In genomic region chr11:73047542-73047996, GRCm38 (mm10) we compare ENCODE assay signal across 8 mouse cellular contexts. TPM values are rescaled to one million over a fixed set of nuclear protein-coding genes. Genes with fewer than 3 reads are reported as not detected.
DNase-seq lines count a peak whose midpoint lies in the region; ATAC-seq and TF ChIP-seq lines count a peak whose summit lies in the region.

Ncbp3 (plus strand) TSS chr11:73047783.

- peak; percentile 44; the same call in 1 of the 2 replicates for TF ChIP-seq POLR2A in lung, adult 2 months (IDR thresholded peaks at IDR 0.05; ENCODE audit: borderline replicate concordance, extremely low read depth, low read depth, low read length)

- peak within 1 kb of the TSS; percentile 93 for H3K4me3 ChIP-seq in forebrain, embryonic 14.5 days (ENCODE audit: low read depth, low read length)
- H3K4me3 ChIP-seq in lung, adult 2 months (replicated peaks; ENCODE audit: extremely low read depth, low read depth, low read length) = peak within 1 kb of the TSS; percentile 81

- ATAC-seq in forebrain, embryonic 14.5 days = peak; percentile 94
- peak; percentile 97 for ATAC-seq in neutrophil, adult 5-6 weeks (ENCODE audit: extremely low read depth, insufficient number of reproducible peaks, low FRiP score, poor library complexity, severe bottlenecking)

- WGBS in forebrain, embryonic 14.5 days = under 1% methylated on average over 39 of the region's 39 CpGs
- WGBS in lung, adult 2 months = under 1% methylated on average over 39 of the region's 39 CpGs

- H3K36me3 ChIP-seq in forebrain, embryonic 14.5 days (ENCODE audit: control insufficient read depth, insufficient read depth, low read length) = peaks cover 23% of the 10 kb centered on the region

- H3K9ac ChIP-seq in forebrain, embryonic 14.5 days (ENCODE audit: low read length) = peak within 1 kb of the TSS; percentile 94

- peak within 1 kb of the TSS; percentile 60 for H3K4me2 ChIP-seq in forebrain, embryonic 14.5 days (ENCODE audit: low read length)

- intact Hi-C loops in heart, postnatal 14 days (cut with DNase I) = loop anchor here (10.0 kb wide), 1 partner anchor 1327 kb away; no protein-coding TSS in a partner anchor

- no peaks in the 10 kb centered on the region; the same call in 1 of the 2 replicates for H3K4me1 ChIP-seq in forebrain, embryonic 14.5 days (ENCODE audit: control insufficient read depth, insufficient read depth, low read length)
- peaks cover 4% of the 10 kb centered on the region for H3K4me1 ChIP-seq in lung, adult 2 months (ENCODE audit: control insufficient read depth, insufficient read depth, low read length)

- H3K27me3 ChIP-seq in forebrain, embryonic 14.5 days (replicated peaks; ENCODE audit: control insufficient read depth, insufficient read depth, low read length) = no peaks in the 10 kb centered on the region

- H3K9me3 ChIP-seq in forebrain, embryonic 14.5 days (replicated peaks; ENCODE audit: control insufficient read depth, low read length) = no peaks in the 10 kb centered on the region

- TF ChIP-seq CTCF in lung, adult 2 months (IDR thresholded peaks at IDR 0.05; ENCODE audit: insufficient read depth, low read length) = peak; percentile 47

- peak; percentile 99 for DNase-seq in ES-CJ7 (ENCODE audit: low read depth, low spot score)
- peak; percentile 93 for DNase-seq in cerebellum, adult 11 months
- peak; percentile 97 for DNase-seq in forebrain, embryonic 14.5 days (ENCODE audit: low spot score)
- peak; percentile 95 to 97 for DNase-seq in heart, postnatal 14 days
- peak; percentile 92 to 97 for DNase-seq in layer of hippocampus, adult 18-20 months (ENCODE audit: low spot score in 2 of 2)
- peak; percentile 92 for DNase-seq in lung, adult 2 months
- peak; percentile 91 to 94 for DNase-seq in thymus, adult 18-20 months

- H3K27ac ChIP-seq in forebrain, embryonic 14.5 days (ENCODE audit: low read depth, low read length) = peak within 1 kb of the TSS; percentile 88

RNA-seq across cellular contexts. Expression of gene Ncbp3, which starts in this region (rescaled TPM):
- 5.7 and 6.5 TPM in 2 replicates for polyA plus RNA-seq in forebrain, embryonic 14.5 days (2014; fragmentation: Nextera tagmentation; extraction: Ambion mirVana)
- 1 to 10 TPM; 7.6 to 7.8 TPM for total RNA-seq in heart, postnatal 14 days (2021)
- total RNA-seq in layer of hippocampus, adult 18-20 months (2021) = 10 to 100 TPM in 1 of 2 experiments, 1 to 10 TPM in 1; 9.3 to 10.4 TPM
- polyA plus RNA-seq in lung, adult 2 months (2012; rRNA removed) = 1.7 and 3.6 TPM in 2 replicates
- total RNA-seq in neutrophil, adult 5-6 weeks (2017) = 17.4 and 18.7 TPM in 2 replicates

Comparison
In these comparisons a context has a peak if more than half of its experiments do, and no peak if none do; other contexts are left out.
1. Peak in every context shown above with its lines: DNase-seq, ATAC-seq, H3K4me3 ChIP-seq and H3K27ac ChIP-seq.